Mouse (Mus musculus) right cerebral cortex, postnatal 14 days (tissue): ENCODE data around the gene Cdx2.

Experiments used
- DNase-seq: peaks from one replicate; pipeline ENCODE4 v3.0.0; 2022

Cdx2 gene

DNA sequence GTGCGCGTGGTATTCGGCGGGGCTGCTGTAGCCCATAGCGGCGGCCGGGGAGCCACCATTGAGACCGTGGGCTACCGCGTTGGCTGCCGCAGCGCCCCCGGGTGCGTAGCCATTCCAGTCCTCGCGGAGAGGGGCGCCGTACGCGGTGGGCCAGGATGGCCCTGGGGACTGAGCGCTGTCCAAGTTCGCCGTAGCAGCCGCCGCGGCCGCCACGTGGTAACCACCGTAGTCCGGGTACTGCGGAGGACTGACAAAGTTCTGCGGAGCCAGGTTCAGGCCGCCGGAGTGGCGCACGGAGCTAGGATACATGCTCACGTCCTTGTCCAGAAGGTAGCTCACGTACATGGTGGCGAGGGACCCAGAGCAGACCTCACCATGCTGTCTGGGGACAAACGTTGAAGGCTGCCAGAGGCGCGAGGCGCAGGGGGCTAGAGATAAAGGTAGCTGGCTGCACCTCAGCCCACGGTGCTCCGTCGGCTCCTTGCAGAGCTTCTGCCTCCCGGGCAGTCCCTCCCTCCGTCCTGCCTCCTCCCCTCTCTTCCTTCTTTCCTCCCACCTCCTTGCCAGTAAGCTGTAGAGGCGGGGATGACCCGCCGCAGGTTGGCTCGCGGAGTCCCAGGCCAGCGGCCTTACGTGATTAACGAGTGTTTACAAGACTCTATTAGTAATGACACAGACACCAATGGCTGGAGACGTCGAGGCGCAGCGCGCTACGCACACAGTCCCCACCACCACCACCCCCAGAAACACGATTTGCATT lies at the start of gene Cdx2:
Cdx2 (minus strand) TSS at position 633 of the 760 bp plus-strand sequence.
- DNase-seq: no peak

DNA sequence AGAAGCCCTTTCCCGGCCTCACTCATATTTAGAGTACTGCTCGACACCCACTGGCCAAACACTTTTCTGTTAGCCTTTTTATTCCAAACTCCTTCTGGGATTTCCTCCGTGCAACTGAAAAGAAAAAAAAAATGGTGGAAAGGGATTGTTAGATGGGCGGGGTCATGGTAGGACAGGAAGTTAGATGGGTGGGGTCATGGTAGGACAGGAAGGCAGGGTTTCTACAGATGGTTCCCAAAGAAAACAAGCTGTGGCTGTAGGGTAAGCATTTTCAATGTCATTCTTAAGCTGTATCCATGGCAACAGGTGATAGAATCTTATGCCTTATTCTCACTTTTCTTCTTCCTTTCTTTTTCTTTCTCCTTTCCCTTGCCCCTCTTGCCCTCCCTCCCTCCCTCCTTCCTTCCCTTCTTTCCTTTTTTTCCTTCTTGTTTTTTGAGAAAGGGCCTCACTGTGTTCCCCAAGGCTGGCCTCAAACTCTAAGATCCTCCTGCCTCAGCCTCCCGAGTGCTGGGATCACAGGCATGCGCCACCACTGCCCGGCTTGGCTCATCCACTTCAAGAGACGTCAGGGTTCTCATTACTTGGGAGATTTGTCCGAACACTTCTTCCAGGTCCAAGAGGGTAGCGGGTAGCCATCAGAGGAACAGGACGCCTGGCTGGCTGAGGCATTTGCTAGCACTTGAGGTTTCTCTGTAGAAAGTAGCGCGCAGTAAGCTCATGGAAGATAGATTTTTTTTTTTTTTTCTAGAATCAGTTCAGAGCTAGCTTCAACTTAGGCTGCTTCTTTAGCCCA lies 49.4 kb upstream of the Cdx2 start:
- DNase-seq: no peak

- no peak for DNase-seq
Measured at GRCm38 (mm10) chr5:147355788-147356187, 48.7 kb upstream of the Cdx2 start.

DNA sequence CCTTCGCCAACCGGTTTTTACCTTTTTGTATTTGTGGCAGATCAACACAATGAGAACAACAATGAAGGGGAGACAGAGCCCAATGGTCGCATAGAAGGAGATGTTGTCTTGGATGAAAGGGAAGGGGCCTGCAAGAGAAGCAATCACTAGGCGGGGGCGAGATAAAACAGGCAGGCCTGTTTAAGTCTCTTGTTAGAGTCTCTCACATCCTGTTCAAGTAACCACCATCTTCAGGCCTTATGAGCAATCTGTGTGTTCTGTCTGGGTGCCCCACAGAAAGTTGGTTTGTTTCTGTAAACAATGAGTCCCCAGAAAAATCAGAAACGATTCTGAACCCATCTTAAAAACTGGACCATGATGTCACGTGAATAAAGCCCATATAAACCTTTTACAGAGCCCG lies 47.9 kb upstream of the Cdx2 start:
- no peak for DNase-seq

GRCm38 (mm10) chr5:147354161-147354780 lies 47.2 kb upstream of the Cdx2 start:
- DNase-seq: peak; percentile 35

DNA sequence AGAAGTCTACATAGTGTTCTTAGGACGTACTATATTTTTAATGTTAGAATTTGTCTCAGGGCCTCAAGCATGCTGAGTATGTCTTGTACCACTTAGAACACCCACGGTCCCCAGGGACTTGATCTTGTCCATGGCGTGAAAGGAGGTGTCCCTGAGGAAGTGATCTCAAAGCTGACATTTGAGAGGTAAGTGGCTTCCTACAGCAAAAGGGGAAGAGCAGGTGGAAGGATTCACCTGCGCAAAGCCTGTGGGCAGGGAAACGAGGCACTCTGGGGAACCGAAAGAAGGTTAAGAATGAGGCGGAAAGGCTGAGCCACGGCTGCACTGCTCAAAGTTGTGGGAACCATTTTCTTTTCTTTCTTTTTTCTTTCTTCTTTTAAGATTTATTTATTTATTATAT lies 44.9 kb upstream of the Cdx2 start:
- DNase-seq: no peak

- DNase-seq: no peak
Measured at GRCm38 (mm10) chr5:147345981-147346380, 38.9 kb upstream of the Cdx2 start.

DNA sequence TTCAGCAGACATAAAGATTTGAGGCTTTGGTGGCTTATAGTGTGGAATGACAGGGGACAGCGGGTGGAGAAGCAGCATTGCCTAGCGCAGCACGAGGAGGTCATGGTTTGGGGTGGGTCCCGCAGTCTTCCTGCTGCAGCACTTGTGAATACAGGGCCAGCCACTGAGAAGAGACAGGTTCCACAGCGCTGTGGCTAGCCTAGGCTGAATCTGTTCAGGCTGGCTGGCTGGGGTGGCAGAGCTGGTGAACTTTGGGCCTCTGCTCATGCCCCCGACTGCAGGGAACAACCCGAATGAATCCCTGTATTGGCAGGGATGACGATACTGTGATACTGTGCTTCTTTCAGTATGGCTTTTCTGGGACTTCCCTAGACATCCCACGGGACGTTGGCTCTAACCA lies 36.8 kb upstream of the Cdx2 start:
- no peak for DNase-seq

DNA sequence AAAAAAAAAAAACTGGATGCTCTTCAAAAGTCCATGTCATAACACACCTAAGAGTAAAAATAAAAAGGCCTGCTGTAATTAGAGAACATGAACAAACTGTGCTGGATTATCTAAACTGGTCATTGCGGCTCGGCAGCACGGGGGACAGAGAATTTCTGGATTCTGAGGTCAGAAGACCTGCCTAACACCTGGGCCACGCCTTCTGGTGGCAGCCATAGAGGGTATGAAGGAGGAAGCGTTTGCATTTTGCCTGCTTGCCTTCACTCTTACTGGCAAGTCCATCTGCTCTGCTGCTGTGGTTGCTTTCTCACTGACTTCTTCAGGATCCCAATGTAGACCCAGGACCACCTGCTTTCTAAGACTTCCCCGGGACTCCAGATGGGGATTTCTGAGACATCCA lies 35.8 kb upstream of the Cdx2 start:
- no peak for DNase-seq

DNA sequence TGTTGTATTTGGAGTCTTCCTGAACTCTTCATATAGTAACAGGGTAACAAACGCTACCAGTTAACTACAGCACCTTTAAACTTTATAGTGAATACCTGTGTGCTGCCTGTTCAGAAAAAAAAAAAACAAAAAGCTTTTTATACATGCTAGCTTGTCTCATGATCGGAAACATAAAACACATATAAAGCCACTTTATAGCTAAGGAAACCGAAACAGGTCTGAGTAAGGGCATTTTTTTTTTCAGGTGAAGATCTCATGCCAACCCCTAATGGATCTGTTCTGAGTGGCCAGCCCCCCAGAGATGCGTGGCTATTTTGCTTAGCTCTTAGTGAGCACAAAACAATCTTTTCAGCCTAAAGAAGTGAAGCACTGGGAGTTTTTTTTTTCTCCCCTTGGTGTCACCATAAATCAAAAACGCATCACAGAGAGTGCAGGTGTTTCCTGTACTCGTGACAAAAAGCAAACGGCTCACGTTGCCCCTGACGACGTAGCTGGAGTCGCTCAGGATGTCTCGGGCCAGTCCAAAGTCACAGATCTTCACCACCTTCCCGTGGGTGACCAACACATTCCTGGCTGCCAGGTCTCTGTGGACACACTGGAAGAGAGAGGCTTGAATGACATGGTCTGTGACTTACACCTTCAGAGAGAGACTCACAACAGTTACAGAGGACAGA lies 33.8 kb upstream of the Cdx2 start:
- DNase-seq: no peak

- DNase-seq: no peak
Measured at GRCm38 (mm10) chr5:147339560-147339959, 32.5 kb upstream of the Cdx2 start.

- DNase-seq: no peak
Measured at GRCm38 (mm10) chr5:147338967-147339366, 31.9 kb upstream of the Cdx2 start.

DNA sequence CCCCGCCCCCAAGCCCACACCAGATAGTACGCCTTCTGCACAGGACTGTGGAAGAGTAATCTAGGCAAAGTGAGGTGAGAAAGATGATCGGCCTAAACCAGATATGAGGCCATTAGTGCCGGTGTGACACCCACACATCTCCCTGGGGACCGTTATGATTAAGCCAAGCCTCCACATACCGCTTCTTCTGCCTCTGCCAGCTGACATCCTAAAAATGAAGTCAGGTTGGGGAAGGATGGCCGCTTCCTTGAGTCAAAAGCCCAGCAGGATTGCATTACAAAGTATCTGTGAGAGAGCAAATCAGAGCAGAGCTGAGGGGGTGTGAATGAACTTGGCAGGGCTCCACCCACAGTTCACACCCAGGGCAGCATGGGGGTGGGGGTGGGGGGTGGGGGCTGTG lies 25.6 kb upstream of the Cdx2 start:
- DNase-seq: no peak

DNA sequence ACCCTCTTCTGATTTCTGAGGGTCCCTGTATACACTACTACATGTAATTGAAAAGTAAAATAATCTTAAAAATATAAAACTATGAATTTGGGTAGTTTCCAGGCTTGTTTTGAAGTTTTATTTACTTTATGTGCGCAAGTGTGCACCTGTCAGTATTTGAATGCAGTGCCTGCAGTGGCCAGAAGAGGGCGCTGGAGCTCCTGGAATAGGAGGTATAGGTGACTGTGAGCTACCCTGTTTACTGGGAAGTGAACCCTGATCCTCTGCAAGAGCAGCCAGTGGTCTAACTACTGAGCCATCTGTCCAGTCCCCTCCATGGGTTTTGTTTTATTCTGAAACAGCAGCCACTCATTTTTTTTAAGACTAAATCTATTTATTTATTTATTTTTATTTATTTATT lies 24.5 kb upstream of the Cdx2 start:
- peak; percentile 59 for DNase-seq

- DNase-seq: no peak
Measured at GRCm38 (mm10) chr5:147329946-147330345, 22.9 kb upstream of the Cdx2 start.

GRCm38 (mm10) chr5:147327636-147328035 lies 20.6 kb upstream of the Cdx2 start:
- no peak for DNase-seq

DNA sequence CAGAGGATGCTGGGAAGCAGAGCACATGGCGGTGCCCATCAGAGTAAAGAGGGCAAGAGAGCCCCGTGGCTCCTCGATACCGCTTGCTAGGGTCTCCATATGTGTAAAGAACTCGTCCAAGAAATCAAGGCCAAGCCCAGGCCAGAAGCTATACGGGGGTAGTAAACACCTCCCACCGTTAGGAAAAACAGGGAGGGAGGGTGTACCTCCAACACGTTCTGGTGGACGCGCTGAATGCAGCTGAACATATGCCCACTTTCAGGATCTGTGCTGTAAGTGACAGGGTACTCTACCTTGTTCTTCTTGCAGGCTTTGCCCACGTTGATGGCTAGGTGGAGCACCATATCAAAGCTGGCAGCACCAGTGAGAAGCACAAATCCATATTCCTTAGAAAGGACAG lies 18.9 kb upstream of the Cdx2 start:
- DNase-seq: no peak

- peak; percentile 69 for DNase-seq
Measured at GRCm38 (mm10) chr5:147323237-147323917, 16.3 kb upstream of the Cdx2 start.

GRCm38 (mm10) chr5:147322183-147322582 lies 15.1 kb upstream of the Cdx2 start, which contains the start of gene Urad:
TSS of gene Urad (minus strand) at chr5:147322440.
- DNase-seq: no peak

- DNase-seq: no peak
Measured at GRCm38 (mm10) chr5:147319653-147320052, 12.6 kb upstream of the Cdx2 start.

DNA sequence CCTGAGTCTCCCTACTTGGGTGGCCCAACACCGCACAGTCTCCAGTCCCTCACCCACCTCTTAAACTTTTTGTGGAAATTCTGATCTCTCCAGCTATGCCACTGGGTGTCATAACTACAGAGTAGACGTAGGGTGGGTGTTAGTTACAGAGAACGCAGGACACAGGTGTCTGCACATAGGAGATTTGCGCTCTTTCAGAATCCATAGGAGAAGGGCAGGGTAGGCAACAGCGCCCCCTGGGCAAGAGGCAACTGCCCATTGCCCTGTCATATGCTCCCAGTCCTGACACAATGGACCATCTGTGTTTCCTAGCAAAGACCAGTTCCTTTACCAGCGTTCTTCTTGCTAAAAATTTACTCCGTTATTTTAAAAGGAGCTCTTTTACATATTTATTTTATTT lies 10.9 kb upstream of the Cdx2 start:
- DNase-seq: no peak

- no peak for DNase-seq
Measured at GRCm38 (mm10) chr5:147317321-147317720, 10.3 kb upstream of the Cdx2 start.
